In the genomic region with DNA sequence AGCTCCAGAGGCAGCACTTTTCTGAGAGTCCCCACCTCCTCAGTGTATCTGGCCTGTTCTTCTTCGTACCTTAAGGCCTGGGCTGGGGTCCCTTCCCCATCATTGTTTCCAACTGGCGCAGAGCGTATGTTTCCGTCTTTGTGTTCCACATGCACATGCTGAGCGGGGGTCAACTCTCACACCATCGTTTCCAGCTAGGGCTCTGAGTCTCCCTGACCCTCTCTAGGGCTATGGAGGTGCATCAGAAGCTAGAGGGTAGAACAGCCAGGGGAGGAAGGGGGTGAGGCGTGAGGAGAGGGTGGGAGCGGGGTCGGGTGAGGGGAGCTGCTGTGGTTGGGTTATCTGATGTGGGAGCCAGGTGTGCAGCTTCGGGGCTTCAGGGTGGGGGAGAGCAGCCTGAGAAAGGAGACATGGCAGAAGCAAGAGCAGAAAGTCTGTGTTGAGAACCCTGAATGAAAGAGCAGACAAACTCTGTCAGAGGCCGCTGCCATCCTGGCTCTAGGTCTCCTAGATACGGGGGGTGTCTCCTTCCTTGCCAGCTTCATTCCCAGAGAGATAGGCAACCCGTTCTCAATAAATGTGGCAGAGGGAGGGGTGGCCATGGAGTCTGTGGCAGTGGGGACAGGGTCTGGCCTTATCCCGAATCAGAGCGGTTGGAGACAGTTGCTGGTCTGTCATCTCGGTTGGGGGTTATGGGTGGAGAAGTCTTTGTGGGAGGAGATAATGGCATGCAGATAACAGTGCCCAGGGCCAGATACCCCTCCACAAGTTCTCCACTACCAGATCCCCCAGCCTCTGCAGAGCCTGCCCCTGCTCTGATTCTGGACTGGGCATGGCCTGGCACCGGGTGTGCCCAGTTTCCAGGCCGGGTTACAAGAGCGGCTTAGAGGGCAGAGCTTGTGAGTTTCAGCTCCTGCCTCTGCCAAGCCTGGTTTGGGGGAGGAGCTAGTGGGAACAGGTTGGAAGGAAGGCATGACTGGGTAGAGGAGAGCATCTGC, we compare ENCODE assay signal across 9 mouse cellular contexts. TPM values are rescaled to one million over a fixed set of nuclear protein-coding genes. Genes with fewer than 3 reads are reported as not detected.
DNase-seq lines count a peak whose midpoint lies in the region; ATAC-seq and TF ChIP-seq lines count a peak whose summit lies in the region.
"Had no signal": no experiment of that assay in that cellular context is flagged by ENCODE, and none has a peak within 500 bp of the region (broad histone marks: within the 10 kb centered on the region; RNA-seq: fewer than 3 reads in every experiment).

A gene (minus strand): TSS at position 466 of the 998 bp plus-strand sequence.

- 78% methylated on average over 19 of the region's 19 CpGs for WGBS in forebrain, embryonic 16.5 days
- WGBS in hindbrain, embryonic 15.5 days, result 74% methylated on average over 19 of the region's 19 CpGs
- WGBS in liver, embryonic 16.5 days (ENCODE audit: insufficient replicate concordance), result 31% methylated on average over 19 of the region's 19 CpGs
- WGBS in thymus, adult 2 months, result 13% methylated on average over 19 of the region's 19 CpGs

- no peak for ATAC-seq in cerebellum, adult (ENCODE audit: insufficient number of reproducible peaks, low FRiP score, low TSS enrichment)
- ATAC-seq in forebrain, embryonic 16.5 days, result no peak
- ATAC-seq in hindbrain, embryonic 15.5 days (ENCODE audit: low FRiP score, low read depth), result no peak
- peak; percentile 58 for ATAC-seq in liver, embryonic 16.5 days (ENCODE audit: low read depth)

- no peaks in the 10 kb centered on the region for H3K36me3 ChIP-seq in forebrain, embryonic 16.5 days (ENCODE audit: control insufficient read depth, insufficient read depth)
- H3K36me3 ChIP-seq in hindbrain, embryonic 15.5 days, result no peaks in the 10 kb centered on the region
- no peaks in the 10 kb centered on the region for H3K36me3 ChIP-seq in liver, embryonic 16.5 days (ENCODE audit: control insufficient read depth, insufficient read depth)
- no peaks in the 10 kb centered on the region for H3K36me3 ChIP-seq in thymus, adult 2 months (ENCODE audit: control insufficient read depth, insufficient read depth, low read length)

- peak; percentile 22; the same call in 1 of the 2 replicates for TF ChIP-seq CTCF in thymus, adult 2 months (IDR thresholded peaks at IDR 0.05; ENCODE audit: borderline replicate concordance, control insufficient read depth, extremely low read depth, insufficient read depth, low read length, poor library complexity)

- TF ChIP-seq POLR2A in thymus, adult 2 months (IDR thresholded peaks at IDR 0.05; ENCODE audit: control insufficient read depth, extremely low read depth, insufficient read depth, low read length, poor library complexity), result peak; percentile 71; the same call in 1 of the 2 replicates

- 0 out of 2 replicates have a peak, but pooled peaks cover 3% of the 10 kb centered on the region for H3K4me1 ChIP-seq in forebrain, embryonic 16.5 days (replicated peaks; ENCODE audit: control insufficient read depth, insufficient read depth, low read length)
- H3K4me1 ChIP-seq in hindbrain, embryonic 15.5 days (replicated peaks), result 0 out of 2 replicates have a peak, but pooled peaks cover 4% of the 10 kb centered on the region
- peaks cover 69% of the 10 kb centered on the region for H3K4me1 ChIP-seq in liver, embryonic 16.5 days (ENCODE audit: control insufficient read depth, low read depth, low read length)
- H3K4me1 ChIP-seq in thymus, adult 2 months (replicated peaks; ENCODE audit: control insufficient read depth, insufficient read depth, low read length), result peaks cover 44% of the 10 kb centered on the region

- no peak within 1 kb of the TSS for H3K9ac ChIP-seq in forebrain, embryonic 16.5 days (replicated peaks; ENCODE audit: low read depth, low read length)
- H3K9ac ChIP-seq in hindbrain, embryonic 15.5 days, result no peak within 1 kb of the TSS
- H3K9ac ChIP-seq in liver, embryonic 16.5 days (ENCODE audit: low read depth, low read length), result peak within 1 kb of the TSS; percentile 30; the same call in 1 of the 2 replicates

- no peak within 1 kb of the TSS for H3K27ac ChIP-seq in forebrain, embryonic 16.5 days (ENCODE audit: low read length)
- no peak within 1 kb of the TSS for H3K27ac ChIP-seq in hindbrain, embryonic 15.5 days (replicated peaks)
- peak within 1 kb of the TSS; percentile 55 for H3K27ac ChIP-seq in liver, embryonic 16.5 days (ENCODE audit: low read length)
- peak within 1 kb of the TSS; percentile 97 for H3K27ac ChIP-seq in thymus, adult 2 months (ENCODE audit: control insufficient read depth, insufficient read depth, low read length)
- H3K27ac ChIP-seq: macrophage had no signal

- DNase-seq in cerebellum, postnatal 10 days, result peak; percentile 45 to 56
- DNase-seq in adrenal gland, adult 2 months, result peak; percentile 24
- peak; percentile 88 for DNase-seq in thymus, adult 2 months
- no peak for DNase-seq in frontal cortex, postnatal 10 days (ENCODE audit: low spot score in 2 of 2)

- no peaks in the 10 kb centered on the region for H3K27me3 ChIP-seq in forebrain, embryonic 16.5 days (replicated peaks; ENCODE audit: control insufficient read depth, insufficient read depth, low read length)
- no peaks in the 10 kb centered on the region for H3K27me3 ChIP-seq in hindbrain, embryonic 15.5 days
- H3K27me3 ChIP-seq in liver, embryonic 16.5 days (ENCODE audit: control insufficient read depth, insufficient read depth, low read depth, low read length), result no peaks in the 10 kb centered on the region
- no peaks in the 10 kb centered on the region for H3K27me3 ChIP-seq in thymus, adult 2 months (ENCODE audit: control insufficient read depth, insufficient read depth, low read length)

- no peak within 1 kb of the TSS for H3K4me3 ChIP-seq in forebrain, embryonic 16.5 days (replicated peaks; ENCODE audit: low read length)
- H3K4me3 ChIP-seq in hindbrain, embryonic 15.5 days, result no peak within 1 kb of the TSS
- peak within 1 kb of the TSS; percentile 18; the same call in 1 of the 2 replicates for H3K4me3 ChIP-seq in liver, embryonic 16.5 days (ENCODE audit: low read depth, low read length)
- H3K4me3 ChIP-seq in thymus, adult 2 months (ENCODE audit: control insufficient read depth, insufficient read depth, low read length), result peak within 1 kb of the TSS; percentile 95

- no peak within 1 kb of the TSS for H3K4me2 ChIP-seq in forebrain, embryonic 16.5 days (ENCODE audit: low read length)
- no peak within 1 kb of the TSS for H3K4me2 ChIP-seq in hindbrain, embryonic 15.5 days
- H3K4me2 ChIP-seq in liver, embryonic 16.5 days (ENCODE audit: low read depth, low read length), result peak within 1 kb of the TSS; percentile 51

- no peaks in the 10 kb centered on the region for H3K9me3 ChIP-seq in forebrain, embryonic 16.5 days (ENCODE audit: control insufficient read depth, low read length)
- no peaks in the 10 kb centered on the region for H3K9me3 ChIP-seq in hindbrain, embryonic 15.5 days
- H3K9me3 ChIP-seq in liver, embryonic 16.5 days (replicated peaks; ENCODE audit: control insufficient read depth, low read length), result no peaks in the 10 kb centered on the region

RNA-seq across cellular contexts. Expression of the gene that starts here (rescaled TPM):
- total RNA-seq in adrenal gland, adult 2 months (2021), result 10 to 100 TPM; 52.5 to 65.1 TPM
- 256 and 263 TPM in 2 replicates for polyA plus RNA-seq in adrenal gland, adult 2 months (2012; rRNA removed)
- polyA plus RNA-seq in forebrain, embryonic 16.5 days (2015; fragmentation: Nextera tagmentation; extraction: Ambion mirVana), result 21.7 and 31.1 TPM in 2 replicates
- 25.5 and 28.1 TPM in 2 replicates for polyA plus RNA-seq in hindbrain, embryonic 15.5 days (2015; fragmentation: Nextera tagmentation; extraction: Ambion mirVana)
- polyA plus RNA-seq in liver, embryonic 16.5 days (2015; fragmentation: Nextera tagmentation; extraction: Ambion mirVana), result 4.7 and 5.8 TPM in 2 replicates
- polyA plus RNA-seq in thymus, adult 2 months (2012; rRNA removed), result 827 and 963 TPM in 2 replicates

Comparison
In these comparisons a context has a peak if more than half of its experiments do, and no peak if none do; other contexts are left out.
1. DNase-seq: peak in cerebellum, postnatal 10 days (2 of 2), adrenal gland, adult 2 months (single experiment) and thymus, adult 2 months (single experiment); none in frontal cortex, postnatal 10 days (0 of 2).
2. H3K27ac ChIP-seq: peak in liver, embryonic 16.5 days (single experiment) and thymus, adult 2 months (single experiment); none in forebrain, embryonic 16.5 days (single experiment) and hindbrain, embryonic 15.5 days (single experiment).
3. H3K4me3 ChIP-seq: peak in liver, embryonic 16.5 days (single experiment) and thymus, adult 2 months (single experiment); none in forebrain, embryonic 16.5 days (single experiment) and hindbrain, embryonic 15.5 days (single experiment).